Mouse (Mus musculus) stomach, postnatal 0 days (tissue): ENCODE data around the gene Psip1. TPM values are rescaled to one million over a fixed set of nuclear protein-coding genes. Genes with fewer than 3 reads are reported as not detected.
"Not testable (repeated sequence)": the region's sequence is repeated elsewhere in the genome, so short reads cannot be mapped to it uniquely, and the experiment has no call there.

Source experiments
- ATAC-seq: fragments of 200-750 bp; cut with Nextera tagmentation; 2 replicates; pipeline ENCODE4 v1.8.0; 2017; ENCODE audit not compliant: low FRiP score, low TSS enrichment
- DNase-seq: peaks from one replicate; pipeline ENCODE4 v3.0.0-alpha.2; 2016; ENCODE audit warnings: low spot score
- H3K27ac ChIP-seq: fragments of 300-500 bp; sonication (generic); replicated peaks from 2 replicates; pipeline ENCODE4 v1.5.1; 2014; ENCODE audit warnings: mild to moderate bottlenecking, control low read depth
- H3K27me3 ChIP-seq: fragments of 300-500 bp; sonication (generic); 2 replicates; pipeline ENCODE4 v1.6.1; 2014; ENCODE audit warnings: low read length; ENCODE audit not compliant: control insufficient read depth, insufficient read depth
- H3K36me3 ChIP-seq: fragments of 300-500 bp; sonication (generic); 2 replicates; pipeline ENCODE4 v1.6.1; 2014; ENCODE audit warnings: low read length, mixed read lengths; ENCODE audit not compliant: control insufficient read depth, insufficient read depth
- H3K4me1 ChIP-seq: fragments of 300-500 bp; sonication (generic); replicated peaks from 2 replicates; pipeline ENCODE4 v1.6.1; 2014; ENCODE audit warnings: antibody characterized with exemption; ENCODE audit not compliant: control insufficient read depth, insufficient read depth
- H3K4me2 ChIP-seq: fragments of 300-500 bp; sonication (generic); replicated peaks from 2 replicates; pipeline ENCODE4 v1.6.1; 2014; ENCODE audit warnings: low read depth, mild to moderate bottlenecking, control low read depth, moderate library complexity
- H3K4me3 ChIP-seq: fragments of 300-500 bp; sonication (generic); 2 replicates; pipeline ENCODE4 v1.5.1; 2014; ENCODE audit warnings: low read depth, low read length, control low read depth
- H3K9ac ChIP-seq: fragments of 300-500 bp; sonication (generic); 2 replicates; pipeline ENCODE4 v1.6.1; 2014; ENCODE audit warnings: mild to moderate bottlenecking, low read length, control low read depth, mixed read lengths
- H3K9me3 ChIP-seq: fragments of 300-500 bp; sonication (generic); 2 replicates; pipeline ENCODE4 v1.6.1; 2016; ENCODE audit warnings: low read length; ENCODE audit not compliant: control insufficient read depth
- CTCF ChIP-seq: IDR thresholded peaks from 2 replicates; pipeline ENCODE4 v1.5.1; 2016; ENCODE audit warnings: antibody characterized with exemption, low read depth, mild to moderate bottlenecking, moderate library complexity
- EP300 ChIP-seq: optimal IDR thresholded peaks from 2 replicates; pipeline ENCODE3; 2016; ENCODE audit warnings: antibody characterized with exemption
- WGBS: fragments of 180-500 bp; shearing (Covaris S2); extraction: QIAGEN DNeasy Blood & Tissue Kit; methylation state at CpG from one replicate; pipeline ENCODE4 v1.1.7; 2014; 5-methylcytosine and 5-hydroxymethylcytosine counted together
- polyA plus RNA-seq: library from polyadenylated mRNA; unstranded; fragments of >200 nt; fragmentation: Nextera tagmentation; extraction: Ambion mirVana; gene quantifications from 2 replicates; pipeline ENCODE4 v1.2.1, GENCODE M21; 2015

The Psip1 gene
- 31.1 and 36.5 TPM in 2 replicates for polyA plus RNA-seq

GRCm38 (mm10) chr4:83486117-83486901 is at the start of gene Psip1:
Gene Psip1, minus strand, starts transcription at chr4:83486459.
- peak within 1 kb of the TSS; percentile 82 for H3K9ac ChIP-seq
- H3K27ac ChIP-seq: peak within 1 kb of the TSS; percentile 91
- ATAC-seq (peak; percentile 92), DNase-seq (peak; percentile 84)
- peaks cover 3% of the 10 kb centered on the region; the same call in 1 of the 2 replicates for H3K36me3 ChIP-seq
- TF ChIP-seq EP300 (no peak), CTCF (peak; percentile 52)
- H3K27me3 ChIP-seq: no peaks in the 10 kb centered on the region
- peak within 1 kb of the TSS; percentile 60 for H3K4me2 ChIP-seq
- no peaks in the 10 kb centered on the region for H3K9me3 ChIP-seq
- H3K4me3 ChIP-seq: peak within 1 kb of the TSS; percentile 93
- under 1% methylated on average over 38 of the region's 86 CpGs for WGBS
- no peaks in the 10 kb centered on the region for H3K4me1 ChIP-seq

DNA sequence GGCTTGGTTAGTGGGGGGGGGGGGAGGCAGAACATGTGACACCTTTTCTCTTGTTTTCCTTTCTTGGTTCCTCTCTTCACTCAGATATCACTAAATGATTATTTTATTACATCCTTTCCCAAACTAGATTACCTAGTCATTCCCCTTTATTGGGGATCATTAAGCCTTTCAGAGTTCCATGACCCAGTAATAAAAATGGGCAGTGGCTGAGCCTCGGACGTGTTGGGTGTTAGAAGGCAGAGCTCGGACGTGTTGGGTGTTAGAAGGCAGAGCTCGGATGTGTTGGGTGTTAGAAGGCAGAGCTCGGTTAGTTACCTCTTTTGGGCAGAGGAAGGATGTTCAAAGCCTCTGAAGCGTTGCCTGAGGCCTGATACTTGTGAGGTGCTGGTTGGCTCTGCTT is 47.8 kb upstream of the Psip1 start:
- Histone ChIP-seq H3K27ac (no peak overlapping the region), H3K27me3 (no peaks in the 10 kb centered on the region), H3K9ac (no peak overlapping the region), H3K4me2 (no peak overlapping the region), H3K36me3 (no peaks in the 10 kb centered on the region), H3K4me3 (no peak overlapping the region), H3K9me3 (no peaks in the 10 kb centered on the region), H3K4me1 (no peaks in the 10 kb centered on the region)
- TF ChIP-seq EP300: no peak
- no peak for TF ChIP-seq CTCF
- DNase-seq (no peak), ATAC-seq (no peak)
- 73% methylated on average over 7 of the region's 7 CpGs for WGBS

- no peak for ATAC-seq
Observed at GRCm38 (mm10) chr4:83533168-83533911, 47.1 kb upstream of the Psip1 start.

DNA sequence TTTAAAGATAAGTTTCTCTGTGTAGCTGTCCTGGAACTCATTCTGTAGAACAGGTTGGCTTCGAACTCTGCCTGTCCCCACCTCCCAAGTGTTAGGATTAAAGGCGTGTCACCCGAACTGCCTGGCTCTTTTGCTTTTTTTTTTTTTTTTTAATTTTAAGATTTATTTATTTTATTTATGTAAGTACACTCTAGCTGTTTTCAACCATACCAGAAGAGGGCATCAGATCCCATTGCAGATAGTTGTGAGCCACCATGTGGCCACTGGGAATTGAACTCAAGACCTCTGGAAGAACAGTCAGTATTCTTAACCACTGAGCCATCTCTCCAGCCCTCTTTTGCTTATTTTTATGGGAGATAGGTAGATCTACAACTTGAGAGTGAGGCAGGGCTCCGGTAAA is 43.8 kb upstream of the Psip1 start:
- H3K27me3 ChIP-seq, H3K4me1 ChIP-seq, H3K4me2 ChIP-seq, H3K9ac ChIP-seq, H3K9me3 ChIP-seq, H3K27ac ChIP-seq, H3K4me3 ChIP-seq, ATAC-seq, H3K36me3 ChIP-seq, DNase-seq: not testable (repeated sequence)
- TF ChIP-seq CTCF: peak; percentile 19
- WGBS: 88% methylated on average over 4 of the region's 4 CpGs

More at GRCm38 (mm10) chr4:83533168-83533911, 47.1 kb upstream of the Psip1 start:
- Histone ChIP-seq H3K4me1 (no peaks in the 10 kb centered on the region), H3K36me3 (no peaks in the 10 kb centered on the region), H3K27me3 (no peaks in the 10 kb centered on the region), H3K9me3 (no peaks in the 10 kb centered on the region), H3K9ac (no peak overlapping the region), H3K4me3 (no peak overlapping the region), H3K4me2 (no peak overlapping the region), H3K27ac (no peak overlapping the region)
- WGBS: 86% methylated on average over 9 of the region's 9 CpGs
- TF ChIP-seq EP300: no peak
- peak; percentile 28 for TF ChIP-seq CTCF
- no peak for DNase-seq

DNA sequence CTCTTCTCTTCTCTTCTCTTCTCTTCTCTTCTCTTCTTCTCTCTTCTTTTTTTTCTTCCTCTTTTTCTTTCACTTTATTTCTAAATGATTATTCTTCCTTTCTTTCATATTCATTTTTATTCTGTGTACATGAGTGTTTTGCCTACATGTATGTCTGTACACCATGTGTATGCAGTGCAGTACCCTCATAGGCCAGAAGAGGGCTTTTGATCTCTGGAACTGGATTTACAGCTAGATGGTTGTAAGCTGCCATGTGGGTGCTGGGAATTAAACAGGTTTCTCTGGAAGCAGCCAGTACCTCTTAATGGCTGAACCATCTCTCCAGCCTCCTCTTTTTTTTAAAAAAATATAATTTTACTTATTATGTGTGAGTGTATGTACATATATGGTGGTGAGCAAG is 41.7 kb upstream of the Psip1 start:
- H3K27ac ChIP-seq: no peak overlapping the region
- no peak overlapping the region for H3K4me2 ChIP-seq
- H3K27me3 ChIP-seq: no peaks in the 10 kb centered on the region
- ATAC-seq (no peak), DNase-seq (peak; percentile 35)
- H3K9ac ChIP-seq: no peak overlapping the region
- TF ChIP-seq CTCF (peak; percentile 65), EP300 (no peak)
- no peaks in the 10 kb centered on the region for H3K36me3 ChIP-seq
- H3K9me3 ChIP-seq: no peaks in the 10 kb centered on the region
- H3K4me3 ChIP-seq: no peak overlapping the region
- no peaks in the 10 kb centered on the region for H3K4me1 ChIP-seq

GRCm38 (mm10) chr4:83526988-83527334 is 40.7 kb upstream of the Psip1 start:
- no peak overlapping the region for H3K4me3 ChIP-seq
- ATAC-seq: no peak
- no peak overlapping the region for H3K27ac ChIP-seq

More at GRCm38 (mm10) chr4:83526988-83527334, 40.7 kb upstream of the Psip1 start:
- TF ChIP-seq CTCF (no peak), EP300 (no peak)
- Histone ChIP-seq H3K4me1 (no peaks in the 10 kb centered on the region), H3K4me2 (no peak overlapping the region), H3K9me3 (no peaks in the 10 kb centered on the region), H3K27me3 (no peaks in the 10 kb centered on the region), H3K36me3 (no peaks in the 10 kb centered on the region), H3K9ac (no peak overlapping the region)
- WGBS: 58% methylated on average over 6 of the region's 6 CpGs
- no peak for DNase-seq
